Mouse (Mus musculus) small intestine, adult 2 months (tissue): Measurements from ENCODE around the gene Snx33.

ENCODE experiments used
- CTCF ChIP-seq: fragments of 200-500 bp; IDR thresholded peaks from 2 replicates; pipeline ENCODE4 v1.5.1; 2012; ENCODE audit warnings: low read depth, mild to moderate bottlenecking, control low read depth, inconsistent platforms, low read length, moderate library complexity, mixed read lengths; ENCODE audit not compliant: insufficient replicate concordance, insufficient read length; ENCODE audit errors: extremely low read depth
- POLR2A ChIP-seq: fragments of 200-500 bp; IDR thresholded peaks from 2 replicates; pipeline ENCODE4 v1.6.1; 2012; ENCODE audit warnings: low read depth, mild to moderate bottlenecking, control low read depth, inconsistent platforms, low read length, moderate library complexity

DNA sequence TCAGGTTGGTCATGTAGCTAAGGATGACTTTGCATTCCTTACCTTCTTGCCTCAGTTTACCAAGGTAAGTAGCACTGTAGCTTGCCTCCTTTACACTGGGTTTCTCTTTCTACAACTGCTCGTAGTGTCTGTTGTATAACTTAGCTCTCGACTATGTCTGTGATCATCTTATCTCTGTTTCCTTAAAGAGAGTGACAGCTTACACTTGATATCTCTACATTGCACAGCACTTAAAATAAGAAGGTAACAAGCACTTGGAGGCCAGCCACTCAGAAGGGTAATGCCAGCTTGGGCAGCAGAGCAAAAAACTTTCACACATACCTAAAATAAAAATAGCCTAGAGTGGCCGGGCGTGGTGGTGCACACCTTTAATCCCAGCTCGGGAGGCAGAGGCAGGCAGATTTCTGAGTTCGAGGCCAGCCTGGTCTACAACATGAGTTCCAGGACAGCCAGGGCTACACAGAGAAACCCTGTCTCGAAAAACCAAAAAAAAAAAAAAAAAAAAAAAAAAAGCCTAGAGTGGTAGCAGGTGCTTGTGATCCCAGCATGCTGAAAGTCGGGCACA lies 45.9 kb upstream of the Snx33 start:
- TF ChIP-seq POLR2A, result no peak
- no peak for TF ChIP-seq CTCF
